Mouse (Mus musculus) 3134 (cell line): Measurements from ENCODE around the gene Gm28308.
A peak's percentile ranks its signal among the peaks of the same experiment; 100 is the strongest.

Source experiments
- DNase-seq: peaks from one replicate; pipeline ENCODE4 v3.0.0-alpha.2; 2011; ENCODE audit warnings: low spot score; ENCODE audit not compliant: insufficient read length; ENCODE audit errors: extremely low read depth

Gene Gm28308

DNA sequence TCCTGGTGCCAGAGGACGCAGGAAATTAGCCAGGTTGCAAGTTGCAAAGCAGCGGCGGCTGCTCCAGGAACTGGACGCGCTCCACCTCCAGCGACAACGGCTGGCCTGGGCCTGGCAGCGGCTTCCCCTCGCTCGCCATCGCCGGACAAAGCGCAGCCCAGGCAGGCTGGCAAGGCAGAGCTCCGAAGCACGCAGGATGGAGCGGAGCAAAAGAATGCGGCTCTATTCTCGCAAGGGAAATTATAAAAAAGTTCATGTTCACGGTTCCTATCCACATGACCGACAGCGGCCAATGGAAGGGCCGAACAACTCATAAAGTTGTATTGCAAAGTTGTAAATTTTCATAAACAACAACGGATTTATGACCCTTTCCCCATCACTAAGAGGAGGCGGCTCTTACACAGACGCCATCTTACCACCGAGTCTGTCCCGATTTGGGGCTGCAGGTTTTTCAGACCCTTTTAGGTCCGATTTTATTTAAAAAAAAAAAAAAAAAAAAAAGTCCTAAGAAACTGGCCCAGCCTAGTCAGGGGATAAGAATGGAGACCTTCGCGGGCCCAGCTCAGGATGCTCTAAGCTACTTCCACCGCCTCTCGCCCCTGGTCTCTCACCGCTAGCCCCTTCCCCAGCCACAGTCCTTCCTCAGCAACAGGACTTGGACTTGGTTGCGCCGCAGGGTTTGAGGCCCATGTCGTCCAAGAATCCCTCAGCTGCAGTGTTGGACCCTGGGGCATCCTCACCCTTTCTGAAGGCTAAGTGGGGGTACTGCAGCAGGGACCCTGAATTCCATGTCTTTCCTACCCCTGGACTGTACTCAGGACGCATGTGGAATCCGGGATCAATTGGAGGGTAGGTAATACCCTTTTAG, at the start of gene Gm28308, which contains the start of gene Hoxa3:
Gene Gm28308 (minus strand): TSS at position 221 of the 868 bp plus-strand sequence.
Gene Hoxa3 (minus strand): TSS at position 218 of the 868 bp plus-strand sequence.
- peak; percentile 81 for DNase-seq

DNA sequence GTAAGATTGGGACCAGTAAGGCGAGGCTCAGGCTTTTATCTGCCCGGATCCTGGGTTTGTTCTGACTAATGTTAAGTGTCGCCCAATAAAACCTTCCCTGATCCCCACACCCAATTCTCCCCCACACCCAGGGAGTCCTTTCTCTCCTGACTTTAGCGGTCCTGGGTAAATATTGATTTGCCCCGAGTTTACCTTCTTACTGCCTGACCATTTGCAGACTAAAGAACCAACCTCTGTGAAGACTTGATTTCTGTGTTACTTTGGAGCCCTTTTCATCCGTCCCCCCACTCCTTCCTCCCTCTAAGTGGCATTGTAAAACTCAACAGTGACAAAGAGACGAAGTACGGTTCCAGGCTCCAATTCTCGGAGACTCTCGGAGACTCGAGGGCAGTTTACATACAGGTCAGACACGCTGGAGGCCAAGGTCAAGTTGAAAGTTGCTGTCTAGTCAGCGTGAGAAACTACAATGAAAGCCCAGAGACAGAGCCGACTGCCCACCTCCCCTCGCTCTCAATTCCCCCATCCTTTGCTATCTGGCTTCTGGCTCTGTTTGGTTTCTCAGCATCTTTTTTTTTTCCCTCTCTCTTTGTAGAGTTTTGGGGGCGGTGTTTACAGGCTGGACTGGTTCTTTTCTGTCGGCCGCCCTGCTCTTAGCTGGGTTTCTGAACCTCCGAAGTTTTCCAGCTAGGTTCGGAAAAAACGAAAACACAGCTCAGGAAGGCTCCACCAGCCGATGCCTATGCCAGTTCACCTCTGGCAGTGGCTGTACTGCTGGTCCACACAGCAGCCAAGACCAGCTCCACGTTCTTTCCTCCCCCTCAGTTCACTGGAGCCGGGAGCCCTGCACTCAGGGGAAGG, 49.6 kb upstream of the Gm28308 start:
- DNase-seq = no peak

DNA sequence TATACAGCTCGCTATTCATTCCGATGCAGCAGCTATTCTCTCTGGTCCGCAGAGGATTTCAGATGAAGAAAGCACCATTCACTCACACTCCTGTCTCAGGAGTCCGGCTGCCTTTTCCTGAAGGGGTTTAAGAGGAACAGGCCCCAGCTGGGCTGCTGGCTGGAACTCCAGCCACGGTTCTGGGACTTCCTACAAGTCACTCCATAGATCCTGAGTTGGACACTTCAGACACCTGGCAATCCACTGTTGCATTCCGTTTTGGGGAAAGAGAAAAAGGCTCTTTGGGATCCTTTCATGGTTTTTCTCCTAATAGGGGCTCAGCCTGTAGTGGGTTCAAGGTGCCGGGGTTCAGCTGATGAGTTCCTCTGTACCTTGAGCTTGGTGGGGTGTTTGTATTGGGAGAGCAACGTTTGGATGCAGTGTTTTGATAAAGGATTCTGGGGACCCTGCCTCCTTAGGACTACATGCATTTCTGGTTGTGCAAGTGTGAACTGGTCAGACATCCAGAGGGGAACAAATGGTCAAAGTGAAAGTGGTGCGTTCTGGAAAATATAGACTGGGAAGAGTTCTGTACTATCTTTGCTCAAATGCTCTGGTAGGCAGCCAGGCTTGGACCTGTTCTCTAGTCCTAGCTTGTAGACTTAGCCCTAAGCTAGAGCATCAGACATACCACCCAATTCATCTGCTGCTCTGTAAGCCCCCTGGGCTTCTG, 48.8 kb upstream of the Gm28308 start:
- no peak for DNase-seq

DNA sequence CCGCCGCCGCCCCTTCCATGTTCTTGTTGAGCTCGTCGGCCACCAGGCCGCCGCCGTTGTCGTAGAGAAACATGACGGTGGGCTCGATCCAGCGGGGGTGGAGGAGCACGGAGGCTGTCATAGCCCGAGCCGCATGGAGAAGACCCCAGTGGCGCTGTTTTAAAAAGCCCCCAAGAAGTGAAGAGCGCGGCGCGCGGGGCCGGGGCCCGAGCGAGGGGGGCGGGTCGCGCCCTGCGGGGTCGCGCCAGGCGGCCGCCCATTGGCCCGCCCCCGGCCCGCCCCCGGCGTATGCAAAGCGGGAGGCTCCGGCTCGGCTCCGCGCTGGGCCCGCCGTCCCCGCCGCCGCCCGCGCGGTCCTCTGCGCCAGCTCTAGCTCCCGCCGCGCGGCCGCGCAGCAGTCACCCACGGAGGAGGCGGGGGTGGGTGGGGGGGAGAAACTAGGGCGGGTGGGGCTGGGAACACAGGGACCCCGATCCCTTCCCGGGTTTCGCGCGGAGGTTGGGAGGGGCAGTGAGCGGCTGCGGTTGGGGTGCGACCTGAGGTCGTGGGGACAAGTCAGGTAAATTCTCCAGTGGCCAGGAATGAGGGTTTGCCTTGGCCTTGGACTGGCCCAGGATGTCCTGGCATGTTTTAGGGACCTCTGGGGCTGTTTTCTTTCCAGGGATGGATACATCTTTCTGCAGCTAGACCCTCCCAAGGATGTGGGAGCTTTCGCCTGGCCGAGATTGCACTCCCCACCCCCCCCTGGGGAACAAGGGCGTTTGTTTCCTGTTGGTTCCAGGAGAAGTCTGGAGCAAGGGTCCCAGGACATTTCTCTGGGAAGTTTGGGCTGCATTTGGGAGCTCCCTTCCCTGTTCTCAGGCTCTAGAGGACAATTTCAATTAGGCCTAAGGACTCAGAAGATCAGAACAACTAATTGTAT, 47.8 kb upstream of the Gm28308 start, which contains the start of gene Hoxa13:
Gene Hoxa13 (minus strand): TSS at position 227 of the 922 bp plus-strand sequence.
- DNase-seq = no peak

GRCm38 (mm10) chr6:52259811-52260261, 46.7 kb upstream of the Gm28308 start:
- DNase-seq = no peak

- DNase-seq = no peak
These were observed 46.1 kb upstream of the Gm28308 start for GRCm38 (mm10) chr6:52259081-52259790.

DNA sequence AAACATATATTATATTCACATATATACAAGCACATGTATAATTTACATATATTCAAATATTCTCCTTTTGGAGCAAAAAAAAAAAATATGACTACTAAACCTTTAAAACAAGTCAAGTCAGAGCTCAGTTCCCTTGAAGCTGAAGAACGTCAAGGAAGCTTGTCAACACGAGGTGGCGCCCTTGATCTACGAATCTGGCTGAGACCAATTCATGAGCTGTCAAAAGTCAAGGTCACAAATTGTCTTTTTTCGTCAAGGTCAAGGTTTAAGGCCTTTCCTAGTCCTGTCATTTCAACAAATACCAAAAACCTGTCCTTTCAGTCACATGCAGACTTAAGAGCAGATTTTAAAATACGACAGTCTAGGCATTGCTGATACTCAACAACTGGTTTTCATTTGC, 43.8 kb upstream of the Gm28308 start:
- no peak for DNase-seq

DNA sequence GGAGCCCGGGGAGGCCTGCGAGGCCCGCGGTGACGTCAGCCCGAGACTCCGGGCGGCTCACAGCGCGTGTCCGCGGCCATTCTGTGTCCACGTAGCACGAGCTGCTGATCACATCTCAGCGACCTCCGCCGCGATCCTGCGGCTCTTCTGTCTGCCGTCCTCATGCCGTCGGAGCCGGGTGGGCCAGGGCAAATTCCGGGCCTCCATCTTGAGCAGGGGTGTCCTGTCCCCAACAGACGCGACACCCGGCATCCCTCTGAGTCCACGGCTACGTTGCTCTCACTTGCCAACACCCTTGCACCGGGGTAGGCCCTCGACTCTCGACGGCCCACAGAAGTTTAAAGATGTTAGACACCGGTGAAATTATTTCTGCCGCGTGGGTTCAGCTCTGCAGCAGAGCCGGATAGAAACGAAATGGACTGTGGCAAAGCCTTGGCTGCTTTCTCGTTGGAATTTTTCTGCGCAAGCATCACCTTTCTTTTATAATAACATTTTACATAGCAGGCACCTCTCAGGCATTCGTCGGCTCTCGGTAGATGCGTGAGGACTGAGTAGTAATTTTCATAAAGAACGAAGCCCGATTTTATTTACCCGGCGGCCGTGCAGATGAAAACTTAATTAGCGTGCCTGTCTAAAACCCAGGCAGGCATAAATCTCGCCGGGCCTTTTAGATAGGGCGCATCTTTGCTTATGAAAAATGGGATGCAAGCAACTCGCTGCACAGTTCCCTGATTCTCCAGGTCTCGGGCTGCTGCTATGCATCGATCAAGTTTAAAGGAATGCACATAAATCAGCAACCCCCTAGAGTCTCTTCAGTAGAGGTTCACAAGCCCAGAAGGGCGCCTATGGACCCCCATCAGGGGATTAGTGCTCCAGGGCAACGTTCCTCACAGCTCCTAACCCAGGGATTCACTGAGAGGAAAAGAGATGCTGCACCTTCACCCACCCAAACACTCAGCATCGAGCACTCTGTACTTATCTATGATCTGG, 40.7 kb upstream of the Gm28308 start:
- no peak for DNase-seq

GRCm38 (mm10) chr6:52252775-52253376, 39.7 kb upstream of the Gm28308 start:
- DNase-seq = no peak

DNA sequence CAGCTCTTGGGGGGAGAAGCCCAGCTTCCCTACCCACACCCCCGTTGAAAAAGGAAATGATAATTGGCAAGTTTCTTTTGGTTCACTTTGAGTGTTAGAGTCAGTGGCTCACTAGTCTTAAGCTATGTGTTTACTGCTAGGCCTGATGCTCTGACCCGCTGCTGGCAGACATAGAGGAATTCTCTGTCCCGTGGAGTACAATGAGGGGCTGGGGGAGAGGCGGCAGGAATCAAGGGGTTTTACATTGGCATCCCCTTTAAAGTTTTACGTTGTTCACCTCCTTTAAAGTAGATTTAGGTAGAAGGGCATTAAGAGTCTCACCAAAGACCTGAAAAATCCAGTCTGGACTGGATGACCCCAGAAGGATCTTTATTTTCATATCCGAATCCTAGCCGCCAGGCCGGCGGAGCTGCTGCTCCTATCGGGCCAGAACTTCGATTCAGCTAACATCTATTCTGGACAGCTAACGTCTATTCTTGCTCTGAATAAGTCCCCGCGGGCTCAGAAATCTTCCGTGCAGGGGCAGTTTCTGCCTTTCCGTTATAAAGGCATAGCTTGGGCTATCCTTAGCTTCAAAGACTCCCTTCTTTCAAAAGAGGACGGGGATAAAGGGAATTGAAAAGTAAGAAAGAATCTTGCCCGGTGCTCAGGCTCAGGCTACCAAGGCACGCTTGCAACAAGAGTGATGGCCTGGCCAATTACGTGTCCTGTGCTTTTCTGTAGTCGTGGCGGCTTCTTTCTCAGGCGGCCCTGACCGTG, 39.1 kb upstream of the Gm28308 start:
- no peak for DNase-seq

- no peak for DNase-seq
These were observed 38.2 kb upstream of the Gm28308 start for GRCm38 (mm10) chr6:52251177-52251879.

DNA sequence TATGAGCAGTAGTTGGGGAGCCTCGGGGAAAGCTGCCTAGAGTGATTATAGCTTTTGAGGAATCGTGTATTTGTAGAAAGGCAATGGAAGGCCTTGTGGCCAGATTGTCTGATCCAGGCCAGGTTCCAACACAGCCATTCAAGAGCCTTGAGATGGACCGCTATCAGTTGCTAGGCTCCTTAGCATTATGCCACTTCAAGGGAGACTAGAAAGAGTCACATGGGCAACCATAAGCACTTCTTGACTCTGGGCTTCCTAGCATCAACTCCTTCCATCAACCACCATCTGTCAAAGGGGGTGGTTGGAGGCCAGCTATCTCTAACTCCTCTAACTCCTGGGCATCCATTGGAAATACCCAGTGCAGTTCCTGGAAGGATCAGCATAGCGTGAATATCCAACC, 36.7 kb upstream of the Gm28308 start:
- DNase-seq = no peak

DNA sequence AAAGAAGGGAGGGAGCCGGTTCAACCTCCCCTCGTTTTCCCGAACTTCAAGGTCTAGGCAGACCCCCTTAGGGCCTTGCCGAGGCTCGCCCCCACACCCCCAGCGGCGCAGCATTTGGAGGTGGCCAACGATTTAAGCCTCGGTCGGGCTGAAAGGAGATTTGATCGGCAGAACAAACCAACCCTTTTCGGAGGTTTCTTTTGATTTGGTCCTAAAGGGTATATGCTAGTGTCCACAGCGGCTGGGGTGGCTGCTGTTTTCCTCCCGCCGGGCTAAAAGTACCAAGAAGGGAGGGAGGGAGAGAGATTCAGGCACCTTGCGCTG, 36.2 kb upstream of the Gm28308 start:
- no peak for DNase-seq

GRCm38 (mm10) chr6:52248638-52249414, 35.7 kb upstream of the Gm28308 start:
- DNase-seq = no peak
